Mouse (Mus musculus) gastrocnemius, adult 2 months (tissue): Measurements from ENCODE around the gene Fut8. TPM values are rescaled to one million over a fixed set of nuclear protein-coding genes. Genes with fewer than 3 reads are reported as not detected.

Experiments
- DNase-seq: peaks from one replicate; pipeline ENCODE4 v3.0.0; 2022
- H3K27ac ChIP-seq: fragments of 200-600 bp; 2 replicates; pipeline ENCODE4 v1.8.1; 2022; ENCODE audit warnings: mild to moderate bottlenecking
- H3K4me3 ChIP-seq: fragments of 200-600 bp; 2 replicates; pipeline ENCODE4 v1.8.1; 2022; ENCODE audit warnings: mild to moderate bottlenecking, moderate library complexity
- CTCF ChIP-seq: fragments of 200-600 bp; IDR thresholded peaks from 2 replicates; pipeline ENCODE4 v1.8.1; 2022; ENCODE audit warnings: antibody characterized with exemption, mild to moderate bottlenecking, moderate library complexity
- intact Hi-C: fragments of 180-260 bp; cut with DNase I; formaldehyde crosslinking; loops from one replicate; pipeline ENCODE4 v1.15.1; 2025
- total RNA-seq, 2 experiments: library from RNA; stranded (reverse); gene quantifications; 2 replicates each; pipeline ENCODE4 v1.2.3; 2021

Fut8 gene
- total RNA-seq, 2 experiments from 2014 or later = 14.9 to 16.5 TPM

GRCm38 (mm10) chr12:77206852-77207251 is 31.1 kb upstream of the Fut8 start:
- no peak overlapping the region for H3K27ac ChIP-seq

GRCm38 (mm10) chr12:77208056-77208455 is 29.9 kb upstream of the Fut8 start:
- Histone ChIP-seq H3K27ac (no peak overlapping the region), H3K4me3 (no peak overlapping the region)
- no peak for TF ChIP-seq CTCF
- intact Hi-C loops = no loop called here
- DNase-seq = no peak

More at GRCm38 (mm10) chr12:77206852-77207251, 31.1 kb upstream of the Fut8 start:
- no peak for DNase-seq
- no peak overlapping the region for H3K4me3 ChIP-seq
- intact Hi-C loops = no loop called here
- TF ChIP-seq CTCF = no peak

- no peak overlapping the region for H3K4me3 ChIP-seq
- H3K27ac ChIP-seq = no peak overlapping the region
- no peak for DNase-seq
- intact Hi-C loops = no loop called here
- TF ChIP-seq CTCF = no peak
Observed at GRCm38 (mm10) chr12:77208576-77209180, 29.2 kb upstream of the Fut8 start.

GRCm38 (mm10) chr12:77211695-77212208 is 26.2 kb upstream of the Fut8 start:
- DNase-seq = no peak
- Histone ChIP-seq H3K4me3 (no peak overlapping the region), H3K27ac (no peak overlapping the region)
- no peak for TF ChIP-seq CTCF
- intact Hi-C loops = no loop called here

- intact Hi-C loops = no loop called here
- no peak for TF ChIP-seq CTCF
- DNase-seq = no peak
- Histone ChIP-seq H3K4me3 (no peak overlapping the region), H3K27ac (no peak overlapping the region)
Observed at GRCm38 (mm10) chr12:77213896-77214564, 23.9 kb upstream of the Fut8 start.

- no peak overlapping the region for H3K4me3 ChIP-seq
- no peak for TF ChIP-seq CTCF
- no peak for DNase-seq
- intact Hi-C loops = no loop called here
- no peak overlapping the region for H3K27ac ChIP-seq
Observed at GRCm38 (mm10) chr12:77214565-77214909, 23.4 kb upstream of the Fut8 start.

- no peak overlapping the region for H3K4me3 ChIP-seq
- intact Hi-C loops = no loop called here
Observed at GRCm38 (mm10) chr12:77216511-77217192, 21.3 kb upstream of the Fut8 start.

GRCm38 (mm10) chr12:77220616-77221015 is 17.3 kb upstream of the Fut8 start:
- DNase-seq = no peak
- no peak overlapping the region for H3K27ac ChIP-seq
- H3K4me3 ChIP-seq = no peak overlapping the region
- intact Hi-C loops = no loop called here
- no peak for TF ChIP-seq CTCF

More at GRCm38 (mm10) chr12:77216511-77217192, 21.3 kb upstream of the Fut8 start:
- TF ChIP-seq CTCF = no peak
- H3K27ac ChIP-seq = no peak overlapping the region
- DNase-seq = no peak

- no peak for DNase-seq
- TF ChIP-seq CTCF = no peak
- intact Hi-C loops = no loop called here
- H3K27ac ChIP-seq = no peak overlapping the region
- no peak overlapping the region for H3K4me3 ChIP-seq
Observed at GRCm38 (mm10) chr12:77222272-77222874, 15.6 kb upstream of the Fut8 start.

GRCm38 (mm10) chr12:77223595-77223994 is 14.3 kb upstream of the Fut8 start:
- DNase-seq = no peak
- intact Hi-C loops = no loop called here
- H3K27ac ChIP-seq = no peak overlapping the region
- no peak for TF ChIP-seq CTCF
- H3K4me3 ChIP-seq = no peak overlapping the region

GRCm38 (mm10) chr12:77224121-77224520 is 13.8 kb upstream of the Fut8 start:
- TF ChIP-seq CTCF = no peak
- intact Hi-C loops = no loop called here
- no peak for DNase-seq
- Histone ChIP-seq H3K27ac (no peak overlapping the region), H3K4me3 (no peak overlapping the region)

- DNase-seq = no peak
- Histone ChIP-seq H3K27ac (no peak overlapping the region), H3K4me3 (no peak overlapping the region)
- intact Hi-C loops = no loop called here
- no peak for TF ChIP-seq CTCF
Observed at GRCm38 (mm10) chr12:77224891-77225290, 13.0 kb upstream of the Fut8 start.

- Histone ChIP-seq H3K27ac (no peak overlapping the region), H3K4me3 (no peak overlapping the region)
- intact Hi-C loops = no loop called here
- DNase-seq = no peak
- no peak for TF ChIP-seq CTCF
Observed at GRCm38 (mm10) chr12:77225727-77226126, 12.2 kb upstream of the Fut8 start.
